27 mouse cellular contexts compared by ENCODE assay signal in genomic region chr5:100418861-100419260, GRCm38 (mm10). TPM values are rescaled to one million over a fixed set of nuclear protein-coding genes. Genes with fewer than 3 reads are reported as not detected.
DNase-seq lines count a peak whose midpoint lies in the region; ATAC-seq and TF ChIP-seq lines count a peak whose summit lies in the region.
"Had no signal": no experiment of that assay in that cellular context is flagged by ENCODE, and none has a peak within 500 bp of the region (broad histone marks: within the 10 kb centered on the region; RNA-seq: fewer than 3 reads in every experiment).

No protein-coding gene starts in this region.

- H3K27me3 ChIP-seq in forebrain, embryonic 12.5 days, result no peaks in the 10 kb centered on the region
- no peaks in the 10 kb centered on the region for H3K27me3 ChIP-seq in forebrain, embryonic 13.5 days
- H3K27me3 ChIP-seq in liver, adult 2 months (ENCODE audit: control insufficient read depth, insufficient read depth, low read length), result no peaks in the 10 kb centered on the region
- H3K27me3 ChIP-seq in liver, postnatal 0 days (ENCODE audit: insufficient read depth, low read length), result no peaks in the 10 kb centered on the region
- no peaks in the 10 kb centered on the region for H3K27me3 ChIP-seq in midbrain, embryonic 14.5 days (ENCODE audit: control insufficient read depth, insufficient read depth, low read length)
- H3K27me3 ChIP-seq: embryonic facial prominence, embryonic 12.5 days; limb, embryonic 13.5 days; liver, embryonic 13.5 days; lung, embryonic 15.5 days had no signal

- TF ChIP-seq CTCF in liver, adult 2 months (IDR thresholded peaks at IDR 0.05; ENCODE audit: low read depth, low read length), result no peak
- TF ChIP-seq CTCF in liver, postnatal 0 days (IDR thresholded peaks at IDR 0.05; ENCODE audit: low read depth), result no peak
- TF ChIP-seq CTCF in embryonic fibroblast, embryonic 13.5 days (IDR thresholded peaks at IDR 0.05; ENCODE audit: borderline replicate concordance, insufficient read depth, low read length), result no peak

- H3K4me1 ChIP-seq in forebrain, embryonic 12.5 days, result peaks cover 27% of the 10 kb centered on the region
- H3K4me1 ChIP-seq in forebrain, embryonic 13.5 days, result peaks cover 38% of the 10 kb centered on the region
- H3K4me1 ChIP-seq in liver, adult 2 months (ENCODE audit: control insufficient read depth, insufficient read depth, low read length), result peaks cover 9% of the 10 kb centered on the region
- H3K4me1 ChIP-seq in liver, postnatal 0 days (ENCODE audit: insufficient read depth), result peaks cover 10% of the 10 kb centered on the region; the same call in 1 of the 2 replicates
- H3K4me1 ChIP-seq in embryonic fibroblast, embryonic 13.5 days (ENCODE audit: control insufficient read depth, insufficient read depth, low read length), result peaks cover 6% of the 10 kb centered on the region
- peaks cover 24% of the 10 kb centered on the region for H3K4me1 ChIP-seq in midbrain, embryonic 14.5 days (ENCODE audit: control insufficient read depth, insufficient read depth, low read length)

- H3K36me3 ChIP-seq in forebrain, embryonic 12.5 days (replicated peaks), result peaks cover 52% of the 10 kb centered on the region
- peaks cover 58% of the 10 kb centered on the region for H3K36me3 ChIP-seq in forebrain, embryonic 13.5 days (ENCODE audit: poor library complexity, severe bottlenecking)
- peaks cover 33% of the 10 kb centered on the region for H3K36me3 ChIP-seq in liver, adult 2 months (ENCODE audit: control insufficient read depth, insufficient read depth, low read length)
- H3K36me3 ChIP-seq in liver, postnatal 0 days (replicated peaks; ENCODE audit: insufficient read depth, low read length), result peaks cover 33% of the 10 kb centered on the region
- H3K36me3 ChIP-seq in midbrain, embryonic 14.5 days (ENCODE audit: control insufficient read depth, insufficient read depth, low read length), result peaks cover 59% of the 10 kb centered on the region

- 71% methylated on average over 4 of the region's 4 CpGs for WGBS in forebrain, embryonic 12.5 days
- 71% methylated on average over 4 of the region's 4 CpGs for WGBS in forebrain, embryonic 13.5 days
- WGBS in liver, adult 2 months, result 57% methylated on average over 4 of the region's 4 CpGs
- WGBS in liver, postnatal 0 days (ENCODE audit: insufficient replicate concordance), result 70% methylated on average over 4 of the region's 4 CpGs
- WGBS in midbrain, embryonic 14.5 days, result 68% methylated on average over 4 of the region's 4 CpGs

- no peak for TF ChIP-seq POLR2A in liver, adult 2 months (IDR thresholded peaks at IDR 0.05; ENCODE audit: extremely low read depth, insufficient read depth, low read length)
- TF ChIP-seq POLR2A in embryonic fibroblast, embryonic 13.5 days (IDR thresholded peaks at IDR 0.05; ENCODE audit: low read depth, low read length), result 0 out of 2 replicates have a peak, but pooled peaks have one; percentile 6

- H3K4me3 ChIP-seq in forebrain, embryonic 12.5 days (replicated peaks), result no peak overlapping the region
- no peak overlapping the region for H3K4me3 ChIP-seq in forebrain, embryonic 13.5 days
- H3K4me3 ChIP-seq in liver, adult 2 months (ENCODE audit: insufficient read depth, low read depth, low read length), result no peak overlapping the region
- H3K4me3 ChIP-seq in liver, postnatal 0 days (ENCODE audit: low read depth, low read length), result no peak overlapping the region
- H3K4me3 ChIP-seq in embryonic fibroblast, embryonic 13.5 days (ENCODE audit: insufficient read depth, low read length), result no peak overlapping the region
- H3K4me3 ChIP-seq in midbrain, embryonic 14.5 days (replicated peaks; ENCODE audit: low read depth, low read length), result no peak overlapping the region
- H3K4me3 ChIP-seq: embryonic facial prominence, embryonic 12.5 days; limb, embryonic 13.5 days; liver, embryonic 13.5 days; lung, embryonic 15.5 days had no signal

- H3K9ac ChIP-seq in forebrain, embryonic 12.5 days, result no peak overlapping the region
- H3K9ac ChIP-seq in forebrain, embryonic 13.5 days, result no peak overlapping the region
- no peak overlapping the region for H3K9ac ChIP-seq in liver, adult 2 months (ENCODE audit: low read depth, low read length)
- H3K9ac ChIP-seq in liver, postnatal 0 days (replicated peaks), result no peak overlapping the region
- H3K9ac ChIP-seq in midbrain, embryonic 14.5 days (replicated peaks; ENCODE audit: low read length), result no peak overlapping the region
- H3K9ac ChIP-seq: embryonic facial prominence, embryonic 12.5 days; hindbrain, embryonic 14.5 days; limb, embryonic 13.5 days; liver, embryonic 13.5 days; lung, embryonic 15.5 days had no signal

- DNase-seq in liver, adult 2 months (ENCODE audit: extremely low read depth, low read depth, low spot score), result no peak
- DNase-seq in liver, postnatal 0 days, result no peak
- no peak for DNase-seq in midbrain, embryonic 14.5 days
- DNase-seq in gastrocnemius, postnatal 10 days, result no peak
- DNase-seq: adrenal gland, adult 2 months; cerebellum, adult 11-12 months; cerebellum, postnatal 14 days; gastrocnemius, postnatal 36 days; heart, postnatal 4 days; layer of hippocampus, adult 9-11 months; liver, embryonic 13.5 days; lung, postnatal 4 days; right cerebral cortex, postnatal 14 days; thymus, adult 2 months; thymus, postnatal 4 days had no signal

- H3K4me2 ChIP-seq in forebrain, embryonic 12.5 days, result no peak overlapping the region
- no peak overlapping the region for H3K4me2 ChIP-seq in forebrain, embryonic 13.5 days
- H3K4me2 ChIP-seq in liver, postnatal 0 days (ENCODE audit: low read depth, low read length), result no peak overlapping the region
- H3K4me2 ChIP-seq in midbrain, embryonic 14.5 days (ENCODE audit: low read length), result no peak overlapping the region
- H3K4me2 ChIP-seq: embryonic facial prominence, embryonic 12.5 days; hindbrain, embryonic 14.5 days; limb, embryonic 13.5 days; liver, embryonic 13.5 days; lung, embryonic 15.5 days had no signal

- H3K27ac ChIP-seq in forebrain, embryonic 12.5 days, result 0 out of 2 replicates have a peak overlapping the region, but pooled peaks have one; percentile 19
- H3K27ac ChIP-seq in forebrain, embryonic 13.5 days, result no peak overlapping the region
- peak overlapping the region; percentile 54 for H3K27ac ChIP-seq in liver, adult 2 months (replicated peaks; ENCODE audit: insufficient read depth, low read depth, low read length)
- H3K27ac ChIP-seq in liver, postnatal 0 days (ENCODE audit: low read depth), result no peak overlapping the region
- no peak overlapping the region; the same call in 1 of the 2 replicates for H3K27ac ChIP-seq in embryonic fibroblast, embryonic 13.5 days (ENCODE audit: insufficient read depth, low read length)
- no peak overlapping the region for H3K27ac ChIP-seq in midbrain, embryonic 14.5 days (replicated peaks; ENCODE audit: low read depth, low read length)
- H3K27ac ChIP-seq: embryonic facial prominence, embryonic 12.5 days; hindbrain, embryonic 14.5 days; kidney, postnatal 0 days; limb, embryonic 13.5 days; liver, embryonic 13.5 days; lung, embryonic 15.5 days had no signal

- H3K79me2 ChIP-seq in liver, adult 2 months (ENCODE audit: control insufficient read depth, insufficient read depth, low read length), result peaks cover 13% of the 10 kb centered on the region; the same call in 1 of the 2 replicates

- H3K9me3 ChIP-seq in forebrain, embryonic 12.5 days, result no peaks in the 10 kb centered on the region
- no peaks in the 10 kb centered on the region for H3K9me3 ChIP-seq in forebrain, embryonic 13.5 days (replicated peaks)
- H3K9me3 ChIP-seq in liver, postnatal 0 days (ENCODE audit: low read length), result no peaks in the 10 kb centered on the region
- no peaks in the 10 kb centered on the region for H3K9me3 ChIP-seq in midbrain, embryonic 14.5 days (ENCODE audit: control insufficient read depth, low read length)
- H3K9me3 ChIP-seq: embryonic facial prominence, embryonic 12.5 days; G1E; limb, embryonic 13.5 days; liver, embryonic 13.5 days; lung, embryonic 15.5 days had no signal

- no peak for TF ChIP-seq EP300 in liver, postnatal 0 days (IDR thresholded peaks at IDR 0.05; ENCODE audit: low read depth)

- no peak for ATAC-seq in forebrain, embryonic 12.5 days (ENCODE audit: low FRiP score)
- ATAC-seq in forebrain, embryonic 13.5 days, result no peak
- no peak for ATAC-seq in liver, postnatal 0 days
- no peak for ATAC-seq in midbrain, embryonic 14.5 days (ENCODE audit: low FRiP score, low TSS enrichment)
- ATAC-seq: CD4-positive, CD25-positive, alpha-beta regulatory T cell, adult 4 months; inflammation-experienced regulatory T-cells, adult 6 months; midbrain, embryonic 16.5 days had no signal

RNA-seq across cellular contexts. Expression of gene Sec31a, which starts 2.8 kb away (rescaled TPM):
- 96.3 and 108 TPM in 2 replicates for polyA plus RNA-seq in forebrain, embryonic 12.5 days (2016; fragmentation: Nextera tagmentation; extraction: Ambion mirVana)
- polyA plus RNA-seq in forebrain, embryonic 13.5 days (2015; fragmentation: Nextera tagmentation; extraction: Ambion mirVana), result 76.7 and 78.0 TPM in 2 replicates
- 76.1 and 84.8 TPM in 2 replicates for total RNA-seq in liver, adult 2 months (2014; rRNA removed)
- 162 and 188 TPM in 2 replicates for polyA plus RNA-seq in liver, adult 2 months (2012; rRNA removed)
- 54.7 and 55.1 TPM in 2 replicates for polyA plus RNA-seq in liver, postnatal 0 days (2015; fragmentation: Nextera tagmentation; extraction: Ambion mirVana)
- polyA plus RNA-seq in embryonic fibroblast, embryonic 13.5 days (2011; ENCODE audit: insufficient read length, low read depth, missing spikeins), result 314 and 338 TPM in 2 replicates
- polyA plus RNA-seq in midbrain, embryonic 14.5 days (2014; fragmentation: Nextera tagmentation; extraction: Ambion mirVana), result 81.5 and 89.0 TPM in 2 replicates
- total RNA-seq in gastrocnemius, postnatal 10 days (2021), result 100 to 1,000 TPM in 1 of 2 experiments, 10 to 100 TPM in 1; 95.9 to 124 TPM

Comparison
In these comparisons a context has a peak if more than half of its experiments do, and no peak if none do; other contexts are left out.
1. H3K27ac ChIP-seq: peak in forebrain, embryonic 12.5 days (single experiment) and liver, adult 2 months (single experiment); none in forebrain, embryonic 13.5 days (single experiment), liver, postnatal 0 days (single experiment), embryonic fibroblast, embryonic 13.5 days (single experiment) and midbrain, embryonic 14.5 days (single experiment).